Mouse (Mus musculus) monocyte, adult 5-6 weeks (primary cell): ENCODE results near the gene Mrpl9. TPM values are rescaled to one million over a fixed set of nuclear protein-coding genes. Genes with fewer than 3 reads are reported as not detected.
A peak's percentile ranks its signal among the peaks of the same experiment; 100 is the strongest.

ENCODE experiments used
- ATAC-seq: fragments of 153-309, 156-312 bp; replicated peaks from 2 replicates; pipeline ENCODE4 v1.8.0; 2017; ENCODE audit warnings: mild to moderate bottlenecking; ENCODE audit not compliant: low TSS enrichment, insufficient number of reproducible peaks, severe bottlenecking, poor library complexity, low FRiP score
- total RNA-seq: library from RNA; stranded (forward); fragments of 200-1000, 200-491, 200-594 nt; gene quantifications from 3 replicates; pipeline ENCODE4 v1.2.3, GENCODE M21; 2017

The Mrpl9 gene
- total RNA-seq: 54.6 to 77.8 TPM (median 70.4 TPM) in 3 replicates

- peak; percentile 83 for ATAC-seq
Measured at GRCm38 (mm10) chr3:94442951-94443596, at the start of gene Mrpl9. Mrpl9 (plus strand) TSS chr3:94443318.

GRCm38 (mm10) chr3:94396336-94396735, 46.8 kb upstream of the Mrpl9 start:
- no peak for ATAC-seq

- no peak for ATAC-seq
Measured at GRCm38 (mm10) chr3:94396851-94397250, 46.3 kb upstream of the Mrpl9 start.

- no peak for ATAC-seq
Measured at GRCm38 (mm10) chr3:94398217-94398616, 44.9 kb upstream of the Mrpl9 start, which contains the start of gene Lingo4. Lingo4 (plus strand) TSS chr3:94398517.

GRCm38 (mm10) chr3:94398943-94399481, 44.1 kb upstream of the Mrpl9 start:
- ATAC-seq: no peak

- ATAC-seq: no peak
Measured at GRCm38 (mm10) chr3:94399663-94400310, 43.3 kb upstream of the Mrpl9 start.

GRCm38 (mm10) chr3:94402451-94402850, 40.7 kb upstream of the Mrpl9 start:
- no peak for ATAC-seq

GRCm38 (mm10) chr3:94404366-94405054, 38.6 kb upstream of the Mrpl9 start:
- no peak for ATAC-seq

- no peak for ATAC-seq
Measured at GRCm38 (mm10) chr3:94405561-94405960, 37.6 kb upstream of the Mrpl9 start.

GRCm38 (mm10) chr3:94412530-94412929, 30.6 kb upstream of the Mrpl9 start:
- ATAC-seq: no peak

GRCm38 (mm10) chr3:94413031-94413679, 30.0 kb upstream of the Mrpl9 start, which contains the start of gene Tdrkh:
Tdrkh (plus strand) TSS chr3:94413273.
- peak; percentile 100 for ATAC-seq

- no peak for ATAC-seq
Measured at GRCm38 (mm10) chr3:94430980-94431379, 12.1 kb upstream of the Mrpl9 start.

- ATAC-seq: no peak
Measured at GRCm38 (mm10) chr3:94434305-94434704, 8.8 kb upstream of the Mrpl9 start.

- no peak for ATAC-seq
Measured at GRCm38 (mm10) chr3:94436420-94436819, 6.7 kb upstream of the Mrpl9 start.

- no peak for ATAC-seq
Measured at GRCm38 (mm10) chr3:94441182-94441581, 1.9 kb upstream of the Mrpl9 start.

- 0 out of 2 replicates have a peak, but pooled peaks have one; percentile 13 for ATAC-seq
Measured at GRCm38 (mm10) chr3:94443597-94443964, 463 bp downstream of the Mrpl9 start, which contains the start of gene Oaz3. Oaz3 (minus strand) TSS chr3:94443915.

- no peak for ATAC-seq
Measured at GRCm38 (mm10) chr3:94449377-94449776, 6.3 kb downstream of the Mrpl9 start.

GRCm38 (mm10) chr3:94456529-94457000, 13.4 kb downstream of the Mrpl9 start:
- ATAC-seq: peak; percentile 90

GRCm38 (mm10) chr3:94457055-94457454, 13.9 kb downstream of the Mrpl9 start:
- no peak for ATAC-seq
